Mouse (Mus musculus): ENCODE results near the gene Zfp865.

GRCm38 (mm10) chr7:5083325-5084105 lies 63.3 kb downstream of the Zfp865 start:
- TF ChIP-seq CTCF (conservative IDR thresholded peaks at IDR 0.05; ENCODE audit: insufficient read depth, insufficient read length, low read depth, low read length) (no peak), POLR2A (IDR thresholded peaks at IDR 0.05; ENCODE audit: low read depth, low read length) (no peak)
